Mouse (Mus musculus) embryonic facial prominence, embryonic 12.5 days (tissue): ENCODE results near the gene Glb1. TPM values are rescaled to one million over a fixed set of nuclear protein-coding genes. Genes with fewer than 3 reads are reported as not detected.
A peak's percentile ranks its signal among the peaks of the same experiment; 100 is the strongest.
"Not testable (repeated sequence)": the region's sequence is repeated elsewhere in the genome, so short reads cannot be mapped to it uniquely, and the experiment has no call there.

Experiments
- ATAC-seq: fragments of 200-750 bp; cut with Nextera tagmentation; 2 replicates; pipeline ENCODE4 v1.8.0; 2017; ENCODE audit not compliant: insufficient number of reproducible peaks, insufficient read depth, low FRiP score, low TSS enrichment
- H3K27ac ChIP-seq: fragments of 300-500 bp; sonication (generic); 2 replicates; pipeline ENCODE4 v1.5.1; 2016; ENCODE audit warnings: mild to moderate bottlenecking
- H3K27me3 ChIP-seq: fragments of 300-500 bp; sonication (generic); 2 replicates; pipeline ENCODE4 v1.6.1; 2016; ENCODE audit warnings: mild to moderate bottlenecking, moderate library complexity
- H3K36me3 ChIP-seq: fragments of 300-500 bp; sonication (generic); 2 replicates; pipeline ENCODE4 v1.6.1; 2016; ENCODE audit warnings: mild to moderate bottlenecking
- H3K4me1 ChIP-seq: fragments of 300-500 bp; sonication (generic); 2 replicates; pipeline ENCODE4 v1.6.1; 2016
- H3K4me2 ChIP-seq: fragments of 300-500 bp; sonication (generic); replicated peaks from 2 replicates; pipeline ENCODE4 v1.6.1; 2016; ENCODE audit warnings: mild to moderate bottlenecking, moderate library complexity
- H3K4me3 ChIP-seq: fragments of 300-500 bp; sonication (generic); 2 replicates; pipeline ENCODE4 v1.5.1; 2016; ENCODE audit warnings: mild to moderate bottlenecking
- H3K9ac ChIP-seq: fragments of 300-500 bp; sonication (generic); 2 replicates; pipeline ENCODE4 v1.6.1; 2016; ENCODE audit warnings: mild to moderate bottlenecking, moderate library complexity
- H3K9me3 ChIP-seq: fragments of 300-500 bp; sonication (generic); 2 replicates; pipeline ENCODE4 v1.6.1; 2016; ENCODE audit warnings: mild to moderate bottlenecking, moderate library complexity
- WGBS: fragments of 180-500 bp; shearing (Covaris S2); methylation state at CpG from one replicate; pipeline ENCODE4 v1.1.7; 2016; 5-methylcytosine and 5-hydroxymethylcytosine counted together
- polyA plus RNA-seq: library from polyadenylated mRNA; unstranded; fragments of >200 nt; fragmentation: Nextera tagmentation; extraction: Ambion mirVana; gene quantifications from 2 replicates; pipeline ENCODE4 v1.2.1, GENCODE M21; 2016

The Glb1 gene
- polyA plus RNA-seq, 1 experiment from 2014 or later: 28.9 TPM

GRCm38 (mm10) chr9:114504816-114505215, 103.9 kb downstream of the Glb1 start, which contains the start of gene Ccr4:
Ccr4 (minus strand) TSS chr9:114504916.
- no peaks in the 10 kb centered on the region for H3K4me1 ChIP-seq
- whole genome bisulfite sequencing: 91% methylated on average over 9 of the region's 9 CpGs
- no peak for ATAC-seq
- no peak within 1 kb of the TSS for H3K4me3 ChIP-seq
- H3K27me3 ChIP-seq: no peaks in the 10 kb centered on the region
- H3K36me3 ChIP-seq: 0 out of 2 replicates have a peak, but pooled peaks cover 3% of the 10 kb centered on the region
- no peak within 1 kb of the TSS for H3K27ac ChIP-seq
- H3K9me3 ChIP-seq: no peaks in the 10 kb centered on the region
- no peak within 1 kb of the TSS for H3K9ac ChIP-seq
- H3K4me2 ChIP-seq: no peak within 1 kb of the TSS

- Histone ChIP-seq H3K9me3 (no peaks in the 10 kb centered on the region), H3K4me3 (no peak overlapping the region), H3K4me1 (no peaks in the 10 kb centered on the region), H3K36me3 (0 out of 2 replicates have a peak, but pooled peaks cover 3% of the 10 kb centered on the region), H3K27me3 (no peaks in the 10 kb centered on the region), H3K4me2 (no peak overlapping the region), H3K9ac (no peak overlapping the region), H3K27ac (no peak overlapping the region)
- no peak for ATAC-seq
- 82% methylated on average over 4 of the region's 4 CpGs for WGBS
Observed at GRCm38 (mm10) chr9:114506564-114506963, 105.7 kb downstream of the Glb1 start.

GRCm38 (mm10) chr9:114507421-114507820, 106.5 kb downstream of the Glb1 start:
- Histone ChIP-seq H3K27ac (no peak overlapping the region), H3K36me3 (peaks cover 8% of the 10 kb centered on the region; the same call in 1 of the 2 replicates), H3K9me3 (no peaks in the 10 kb centered on the region), H3K4me3 (no peak overlapping the region), H3K27me3 (no peaks in the 10 kb centered on the region), H3K4me2 (no peak overlapping the region), H3K4me1 (no peaks in the 10 kb centered on the region), H3K9ac (no peak overlapping the region)
- ATAC-seq: no peak
- 96% methylated on average over 9 of the region's 9 CpGs for WGBS

GRCm38 (mm10) chr9:114509785-114510184, 108.9 kb downstream of the Glb1 start:
- H3K9me3 ChIP-seq: peaks cover 17% of the 10 kb centered on the region
- no peak overlapping the region for H3K27ac ChIP-seq
- H3K36me3 ChIP-seq: peaks cover 24% of the 10 kb centered on the region
- no peak for ATAC-seq
- 93% methylated on average over 9 of the region's 9 CpGs for WGBS
- no peak overlapping the region for H3K9ac ChIP-seq
- H3K4me1 ChIP-seq: no peaks in the 10 kb centered on the region
- H3K27me3 ChIP-seq: no peaks in the 10 kb centered on the region
- H3K4me2 ChIP-seq: no peak overlapping the region
- no peak overlapping the region for H3K4me3 ChIP-seq

GRCm38 (mm10) chr9:114512831-114513230, 112.0 kb downstream of the Glb1 start:
- peaks cover 24% of the 10 kb centered on the region for H3K36me3 ChIP-seq
- H3K4me1 ChIP-seq: 0 out of 2 replicates have a peak, but pooled peaks cover 6% of the 10 kb centered on the region
- WGBS: 96% methylated on average over 21 of the region's 21 CpGs
- no peaks in the 10 kb centered on the region for H3K27me3 ChIP-seq
- ATAC-seq: no peak
- H3K4me2 ChIP-seq: no peak overlapping the region
- peaks cover 17% of the 10 kb centered on the region for H3K9me3 ChIP-seq
- H3K4me3 ChIP-seq: no peak overlapping the region
- no peak overlapping the region for H3K27ac ChIP-seq
- H3K9ac ChIP-seq: no peak overlapping the region

GRCm38 (mm10) chr9:114515364-114515763, 114.5 kb downstream of the Glb1 start, which contains the start of gene C130032M10Rik:
C130032M10Rik (plus strand) TSS chr9:114515697.
- no peak within 1 kb of the TSS for H3K4me2 ChIP-seq
- H3K27ac ChIP-seq: 0 out of 2 replicates have a peak within 1 kb of the TSS, but pooled peaks have one; percentile 17
- peaks cover 17% of the 10 kb centered on the region for H3K9me3 ChIP-seq
- no peaks in the 10 kb centered on the region for H3K27me3 ChIP-seq
- no peak within 1 kb of the TSS for H3K9ac ChIP-seq
- WGBS: 77% methylated on average over 11 of the region's 11 CpGs
- peaks cover 21% of the 10 kb centered on the region for H3K36me3 ChIP-seq
- H3K4me3 ChIP-seq: no peak within 1 kb of the TSS
- 0 out of 2 replicates have a peak, but pooled peaks cover 6% of the 10 kb centered on the region for H3K4me1 ChIP-seq
- no peak for ATAC-seq

GRCm38 (mm10) chr9:114517924-114518497, 117.1 kb downstream of the Glb1 start:
- Histone ChIP-seq H3K4me2 (no peak overlapping the region), H3K9ac (no peak overlapping the region), H3K4me1 (0 out of 2 replicates have a peak, but pooled peaks cover 6% of the 10 kb centered on the region), H3K27me3 (no peaks in the 10 kb centered on the region), H3K4me3 (no peak overlapping the region), H3K36me3 (peaks cover 11% of the 10 kb centered on the region), H3K9me3 (peaks cover 12% of the 10 kb centered on the region), H3K27ac (no peak overlapping the region)
- no peak for ATAC-seq
- 83% methylated on average over 13 of the region's 13 CpGs for WGBS

- ATAC-seq: no peak
- H3K9me3 ChIP-seq: peaks cover 2% of the 10 kb centered on the region; the same call in 1 of the 2 replicates
- H3K27ac ChIP-seq: no peak overlapping the region
- H3K36me3 ChIP-seq: peaks cover 1% of the 10 kb centered on the region
- no peaks in the 10 kb centered on the region for H3K27me3 ChIP-seq
- no peak overlapping the region for H3K9ac ChIP-seq
- 0 out of 2 replicates have a peak, but pooled peaks cover 6% of the 10 kb centered on the region for H3K4me1 ChIP-seq
- WGBS: 71% methylated on average over 9 of the region's 9 CpGs
- no peak overlapping the region for H3K4me2 ChIP-seq
- no peak overlapping the region for H3K4me3 ChIP-seq
Observed at GRCm38 (mm10) chr9:114518812-114519477, 118.1 kb downstream of the Glb1 start.

- not testable (repeated sequence) for H3K27ac ChIP-seq, H3K4me1 ChIP-seq, ATAC-seq, H3K27me3 ChIP-seq, H3K9me3 ChIP-seq, H3K9ac ChIP-seq, H3K4me3 ChIP-seq, H3K4me2 ChIP-seq, H3K36me3 ChIP-seq
- WGBS: 73% methylated on average over 4 of the region's 4 CpGs
Observed at GRCm38 (mm10) chr9:114520529-114520928, 119.7 kb downstream of the Glb1 start.

GRCm38 (mm10) chr9:114522041-114522440, 121.2 kb downstream of the Glb1 start:
- H3K27me3 ChIP-seq: no peaks in the 10 kb centered on the region
- no peak for ATAC-seq
- no peak overlapping the region for H3K4me2 ChIP-seq
- no peak overlapping the region for H3K9ac ChIP-seq
- no peaks in the 10 kb centered on the region for H3K9me3 ChIP-seq
- H3K4me1 ChIP-seq: peaks cover 16% of the 10 kb centered on the region
- no peak overlapping the region for H3K27ac ChIP-seq
- no peaks in the 10 kb centered on the region for H3K36me3 ChIP-seq
- 64% methylated on average over 5 of the region's 5 CpGs for WGBS
- H3K4me3 ChIP-seq: no peak overlapping the region

GRCm38 (mm10) chr9:114522501-114522900, 121.6 kb downstream of the Glb1 start:
- H3K4me1 ChIP-seq: peaks cover 18% of the 10 kb centered on the region
- WGBS: 88% methylated on average over 9 of the region's 9 CpGs
- ATAC-seq: no peak

More at GRCm38 (mm10) chr9:114522501-114522900, 121.6 kb downstream of the Glb1 start:
- no peaks in the 10 kb centered on the region for H3K36me3 ChIP-seq
- H3K27me3 ChIP-seq: no peaks in the 10 kb centered on the region
- no peaks in the 10 kb centered on the region for H3K9me3 ChIP-seq
- no peak overlapping the region for H3K4me3 ChIP-seq
- no peak overlapping the region for H3K27ac ChIP-seq
- H3K4me2 ChIP-seq: no peak overlapping the region
- no peak overlapping the region for H3K9ac ChIP-seq
